Mouse (Mus musculus): ENCODE measurements around the gene Trim16.

Trim16 gene

DNA sequence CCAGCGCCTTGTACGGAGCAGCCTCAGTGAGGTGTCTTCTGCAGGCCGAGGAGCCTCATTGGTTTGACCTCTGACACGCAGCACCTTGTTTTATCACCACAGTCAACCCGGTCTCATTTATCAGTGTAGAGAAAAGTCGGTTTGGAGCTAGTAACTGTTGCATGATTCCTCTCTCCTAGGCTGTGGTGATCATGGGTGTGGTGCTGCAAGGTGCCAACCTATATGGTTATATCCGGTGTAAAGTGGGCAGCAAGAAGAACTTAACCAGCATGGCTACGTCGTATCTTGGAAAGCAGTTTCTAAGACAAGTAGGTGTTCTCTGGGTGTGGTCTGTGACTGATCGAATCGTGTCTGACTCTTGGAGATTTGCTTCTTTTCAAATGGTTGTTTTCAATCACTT, 71.7 kb downstream of the Trim16 start:
- no peak for DNase-seq (ENCODE audit: low spot score)

Measured in retina, embryonic 14.5 days (tissue).